Mouse (Mus musculus) MN1 (cell line): ENCODE results near the gene Mras.
A peak's percentile ranks its signal among the peaks of the same experiment; 100 is the strongest.

ENCODE experiments used
- DNase-seq: peaks from one replicate; pipeline ENCODE4 v3.0.0-alpha.2; 2016; ENCODE audit warnings: low spot score

The Mras gene

DNA sequence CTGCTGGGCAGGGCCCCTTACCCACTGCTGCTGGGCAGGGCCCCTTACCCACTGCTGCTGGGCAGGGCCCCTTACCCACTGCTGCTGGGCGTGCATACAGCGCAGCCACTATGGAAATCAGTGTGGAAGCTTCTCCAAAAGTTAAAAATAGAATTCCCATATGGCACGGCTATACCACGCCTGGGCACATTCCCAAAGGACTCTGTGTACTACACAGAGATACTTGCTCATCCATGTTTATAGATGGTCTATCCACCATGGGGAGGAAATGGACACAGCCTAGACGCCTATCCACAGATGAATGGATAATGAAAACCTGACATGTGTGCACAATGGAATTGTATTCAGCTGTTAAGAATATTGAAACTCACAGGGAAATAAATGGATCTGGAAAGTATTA lies 3.8 kb upstream of the Mras start:
- no peak for DNase-seq

DNA sequence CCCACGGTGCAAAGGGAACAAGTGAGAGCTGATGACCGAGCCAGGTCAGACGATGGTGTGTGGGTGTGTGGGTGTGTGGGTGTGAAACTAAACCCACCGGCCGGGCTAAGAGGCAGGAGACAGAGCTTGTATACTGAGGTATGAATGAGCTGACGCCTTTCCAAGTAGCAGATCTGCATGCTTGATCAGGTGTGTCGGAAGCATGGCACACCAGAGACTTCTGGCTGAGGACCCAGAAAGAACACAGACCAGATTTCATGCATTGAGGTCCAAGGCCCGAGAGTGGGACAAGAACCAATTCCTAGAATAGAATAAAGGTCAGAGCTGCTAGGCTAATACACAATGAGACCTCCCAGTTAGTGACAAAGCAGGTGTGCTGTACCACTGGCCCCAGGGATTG lies 1.9 kb upstream of the Mras start:
- DNase-seq: no peak

DNA sequence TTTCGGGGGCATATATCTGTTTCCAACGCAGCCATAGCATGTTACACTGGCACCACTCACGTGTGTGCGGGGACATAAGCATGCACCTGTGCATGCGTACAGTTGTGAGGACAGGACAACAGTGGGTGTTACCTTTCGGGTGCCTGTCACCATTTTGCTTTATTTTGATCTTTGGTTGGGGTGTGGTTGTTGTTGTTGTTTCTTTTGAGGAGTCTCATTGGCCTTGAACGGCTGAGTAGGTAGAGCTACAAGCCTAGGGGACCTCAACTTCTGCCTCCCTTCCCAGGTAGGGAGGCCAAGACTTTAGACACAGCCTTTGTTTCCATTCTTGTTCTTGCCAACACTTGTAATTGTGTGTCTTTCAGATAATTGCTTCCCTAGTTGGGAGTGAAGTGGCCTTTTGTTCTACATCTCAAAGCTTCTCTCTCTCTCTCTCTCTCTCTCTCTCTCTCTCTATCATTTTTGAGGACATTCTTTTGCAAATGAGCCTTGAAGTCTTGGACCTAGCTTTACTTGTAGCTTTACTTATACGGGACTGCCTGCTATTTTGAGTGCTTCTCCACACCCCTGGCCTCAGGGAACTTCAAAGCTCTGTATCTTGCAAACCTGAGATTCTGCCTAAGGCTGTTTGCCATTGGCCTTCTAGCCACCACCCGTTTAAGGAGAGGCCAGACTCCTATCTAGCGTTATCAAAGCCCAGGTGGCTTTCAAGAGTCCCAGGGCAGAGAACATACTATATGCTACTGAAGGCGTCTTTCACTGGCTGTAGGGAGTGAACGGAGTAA lies 792 bp upstream of the Mras start:
- no peak for DNase-seq

DNA sequence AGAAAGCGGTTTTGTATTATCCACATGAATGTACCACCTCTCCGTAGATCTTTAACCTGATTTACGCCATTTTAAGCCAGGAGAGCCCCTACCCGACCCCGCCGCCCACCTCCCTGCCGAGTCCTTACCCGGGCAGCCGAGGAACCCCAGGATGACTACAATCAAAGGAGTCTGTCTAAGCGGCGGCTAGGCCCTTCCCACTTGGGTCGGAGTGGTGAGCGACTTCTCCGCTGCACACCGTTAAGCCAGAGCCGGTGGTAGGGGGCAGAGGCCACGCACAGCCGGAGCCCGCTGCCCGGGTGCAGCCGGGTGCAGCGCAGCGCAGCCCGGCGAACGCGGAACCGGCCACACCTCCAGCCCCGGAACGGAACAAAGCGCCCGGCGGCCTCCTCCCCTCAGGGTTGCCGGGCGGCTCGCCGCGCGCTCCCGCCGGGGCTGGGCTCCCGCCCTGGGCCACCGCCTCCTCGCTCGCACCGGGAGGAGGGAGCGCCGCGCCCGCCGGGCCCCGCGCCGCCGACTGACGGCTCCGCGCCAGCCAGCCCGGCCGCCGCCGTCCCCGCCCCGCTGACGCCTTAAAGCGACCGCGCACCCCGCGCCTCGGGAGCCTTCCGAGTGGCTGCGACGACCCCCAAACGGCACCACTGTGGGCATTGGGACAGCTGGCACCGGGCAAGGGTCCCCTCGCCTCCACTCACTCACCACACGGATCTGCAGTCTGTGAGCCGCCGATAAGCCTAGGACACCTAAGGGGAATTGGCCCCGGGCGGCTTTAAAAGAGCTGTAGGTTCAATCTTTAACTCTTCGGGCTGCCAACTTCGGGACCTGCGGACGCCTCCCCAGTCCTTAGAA lies 775 bp downstream of the Mras start:
- peak; percentile 12 for DNase-seq

DNA sequence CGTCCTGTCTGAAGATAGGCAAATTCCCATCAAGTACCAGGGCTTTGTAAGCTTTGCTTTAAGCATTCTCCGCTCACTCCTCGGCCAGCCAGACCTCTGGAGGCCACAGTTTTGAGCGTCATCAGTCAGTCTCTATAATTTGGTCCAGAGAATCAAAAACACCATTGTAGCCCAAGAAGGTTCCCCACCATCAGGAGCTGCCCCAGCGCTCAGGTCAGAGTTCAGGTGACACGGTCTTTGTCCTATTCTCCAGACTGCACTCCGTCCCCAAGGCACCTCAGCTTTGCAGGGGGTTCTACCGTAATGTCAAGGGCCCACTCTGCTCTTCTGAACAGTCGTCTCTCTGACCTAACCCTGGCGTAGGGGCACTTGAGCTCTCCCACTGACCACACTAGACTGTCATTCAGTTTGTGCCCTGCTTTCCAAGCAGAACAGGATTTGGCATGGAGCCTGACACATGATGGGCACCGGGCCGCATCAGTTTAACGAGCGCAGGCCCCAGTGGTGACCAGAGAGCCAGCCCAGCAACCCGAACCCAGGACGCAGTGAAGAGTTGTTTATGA lies 1.5 kb downstream of the Mras start:
- no peak for DNase-seq

DNA sequence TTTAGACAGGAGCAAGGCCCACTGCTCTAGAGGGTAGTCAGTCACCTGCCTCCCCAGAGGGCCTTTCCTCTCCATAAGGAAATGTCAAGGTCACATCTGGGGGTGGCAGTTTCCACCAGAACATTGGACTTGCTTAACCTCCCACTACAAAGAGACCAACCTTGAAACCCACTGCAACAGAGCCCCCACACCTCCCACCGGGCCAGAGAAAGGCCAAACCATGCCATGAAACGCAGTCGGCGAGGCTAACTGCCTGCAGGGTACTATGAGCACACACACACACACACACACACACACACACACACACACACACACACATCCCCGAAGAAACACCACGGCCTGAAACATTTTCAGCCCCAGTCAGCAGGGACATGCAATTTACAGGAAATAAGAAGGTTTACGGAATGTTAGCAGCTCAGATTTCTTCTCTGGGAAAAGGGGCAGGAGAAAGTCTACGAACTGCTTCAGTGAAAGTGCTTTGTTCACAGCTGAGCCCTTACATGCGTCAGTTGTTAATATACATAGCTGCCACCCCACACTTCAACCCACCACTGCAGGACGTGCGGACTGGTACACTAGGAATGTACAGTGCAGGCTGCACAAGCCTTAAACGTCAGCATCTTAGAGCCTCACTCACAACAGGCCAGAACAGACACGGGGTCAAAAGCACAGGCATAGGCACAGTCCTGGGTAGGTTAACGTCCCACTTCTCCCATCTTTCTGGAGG lies 2.1 kb downstream of the Mras start:
- no peak for DNase-seq

DNA sequence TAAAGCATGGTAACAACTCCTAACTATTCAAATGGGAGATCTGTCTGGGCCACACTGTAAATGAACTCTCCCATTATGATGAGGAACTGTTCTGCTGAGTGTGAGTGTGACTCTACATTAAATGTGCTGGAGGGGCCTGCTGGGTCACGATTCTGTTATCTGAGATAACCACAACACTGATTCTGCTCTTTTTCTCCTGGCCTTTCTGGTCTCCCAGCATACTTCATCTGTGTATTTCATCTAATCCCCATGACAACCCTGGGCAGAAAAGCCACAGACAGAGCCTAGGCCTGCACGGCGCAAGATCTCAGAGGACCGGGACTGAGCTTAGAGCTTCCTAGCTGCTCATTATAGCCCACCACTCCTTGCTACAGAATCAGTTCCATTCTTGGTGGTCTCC lies 4.7 kb downstream of the Mras start:
- DNase-seq: no peak

DNA sequence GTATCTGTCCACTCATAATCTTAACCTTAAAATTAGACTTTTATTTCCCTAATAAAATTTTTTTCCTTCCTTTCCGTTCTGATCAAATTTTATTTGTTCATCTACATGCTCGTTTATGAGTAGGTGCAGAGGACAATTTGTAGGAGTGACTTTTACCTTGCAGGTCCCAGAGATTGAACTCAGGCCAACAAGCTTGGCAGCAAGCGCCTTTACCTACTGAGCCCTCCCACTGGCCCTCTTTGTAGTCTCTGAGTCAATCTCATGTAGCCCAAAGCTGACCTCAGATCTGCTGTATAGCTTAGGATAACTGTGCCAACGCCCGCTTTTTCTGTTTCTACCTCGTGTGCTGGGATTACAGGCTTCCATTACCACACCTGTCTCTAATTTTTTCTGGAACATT lies 5.2 kb downstream of the Mras start:
- DNase-seq: no peak

DNA sequence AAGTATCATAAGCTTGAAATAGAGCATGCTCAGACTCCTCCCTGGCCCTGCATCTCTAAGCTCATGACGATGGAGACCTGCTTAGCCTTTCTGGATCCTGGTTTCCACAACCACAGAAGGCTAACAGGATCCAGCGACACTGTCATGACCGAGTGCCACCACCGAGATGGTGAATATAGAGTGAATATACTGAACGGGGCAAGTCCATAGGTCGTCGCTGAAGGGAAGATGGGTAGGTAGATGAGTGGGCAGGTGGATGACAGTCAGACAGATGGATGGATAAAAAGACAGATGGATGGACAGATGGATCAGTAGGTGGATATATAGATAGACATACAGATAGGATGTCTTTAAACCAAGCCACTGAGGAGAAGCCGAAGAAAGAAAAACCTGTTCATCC lies 5.8 kb downstream of the Mras start:
- no peak for DNase-seq

DNA sequence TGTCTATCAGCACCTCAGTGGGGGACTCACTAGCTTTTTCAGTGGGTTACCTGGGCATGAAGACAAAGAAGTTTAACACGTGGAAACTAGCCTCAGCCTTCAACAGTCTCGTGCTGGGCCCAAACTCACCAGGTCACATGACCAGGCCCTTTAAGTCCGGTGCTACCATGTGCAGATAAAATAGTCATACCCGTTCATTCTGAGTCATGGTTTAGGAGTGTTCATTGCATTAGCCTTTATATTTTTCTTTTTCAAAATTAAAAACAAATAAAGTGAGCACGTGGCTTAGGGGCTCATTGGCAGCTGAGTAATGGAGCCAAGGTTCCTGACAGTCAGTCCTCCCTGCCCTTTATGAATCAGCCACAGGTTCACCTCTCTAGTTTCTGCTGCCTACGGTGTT lies 6.4 kb downstream of the Mras start:
- DNase-seq: no peak

DNA sequence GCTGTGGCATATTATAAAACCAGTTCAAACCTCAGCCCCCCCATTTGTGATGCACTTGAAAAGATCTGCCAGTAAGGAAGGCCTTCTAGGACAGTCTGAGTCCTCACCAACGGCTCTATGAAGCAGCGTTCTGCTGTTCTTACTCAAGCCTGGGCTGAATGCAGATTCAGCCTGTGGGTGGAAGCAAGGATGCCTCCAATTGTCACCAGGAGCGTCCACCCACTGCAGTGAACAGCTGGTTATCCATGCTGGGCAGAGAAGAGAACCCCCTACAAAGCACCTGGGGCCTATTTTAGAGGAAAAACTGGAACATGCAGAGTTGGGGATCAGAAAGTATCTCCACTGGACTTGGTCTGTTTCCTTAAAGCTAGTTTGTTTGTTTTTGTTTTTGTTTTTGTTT lies 7.3 kb downstream of the Mras start:
- DNase-seq: no peak

DNA sequence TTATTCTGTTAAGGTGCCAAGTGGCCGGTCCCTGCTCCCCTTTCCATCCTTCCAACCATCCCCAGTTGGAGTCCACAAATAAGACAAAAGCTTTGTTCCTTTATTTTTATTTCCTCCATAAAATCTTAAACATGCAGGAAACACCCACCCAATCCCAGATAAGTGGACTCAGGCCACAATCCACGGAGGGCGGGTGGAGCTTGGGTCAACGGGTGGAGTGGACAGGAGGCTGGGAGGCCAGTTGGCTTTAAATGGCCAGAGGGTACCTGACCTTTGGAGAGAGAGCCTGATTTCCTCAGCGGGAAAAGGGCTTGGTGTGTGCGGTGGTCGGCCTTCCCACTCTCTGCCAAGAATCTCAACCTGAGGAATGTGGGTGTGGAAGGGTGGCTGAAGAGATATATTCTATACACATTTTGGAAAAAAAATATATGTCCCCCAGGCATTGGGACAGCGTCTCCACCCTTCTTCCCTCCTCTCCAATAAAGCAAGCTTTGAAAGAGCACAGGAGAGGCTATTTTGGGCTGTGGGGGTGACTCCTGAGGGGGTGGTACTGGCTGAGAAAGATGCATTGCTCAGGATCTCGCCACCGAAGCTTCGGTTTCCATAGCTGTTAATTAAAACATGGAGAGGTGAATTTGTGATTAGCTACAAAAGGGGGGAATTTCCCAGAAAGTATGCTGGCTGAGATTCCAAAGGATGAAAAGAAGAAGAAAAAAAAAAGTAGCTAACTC lies 8.4 kb downstream of the Mras start:
- DNase-seq: no peak

DNA sequence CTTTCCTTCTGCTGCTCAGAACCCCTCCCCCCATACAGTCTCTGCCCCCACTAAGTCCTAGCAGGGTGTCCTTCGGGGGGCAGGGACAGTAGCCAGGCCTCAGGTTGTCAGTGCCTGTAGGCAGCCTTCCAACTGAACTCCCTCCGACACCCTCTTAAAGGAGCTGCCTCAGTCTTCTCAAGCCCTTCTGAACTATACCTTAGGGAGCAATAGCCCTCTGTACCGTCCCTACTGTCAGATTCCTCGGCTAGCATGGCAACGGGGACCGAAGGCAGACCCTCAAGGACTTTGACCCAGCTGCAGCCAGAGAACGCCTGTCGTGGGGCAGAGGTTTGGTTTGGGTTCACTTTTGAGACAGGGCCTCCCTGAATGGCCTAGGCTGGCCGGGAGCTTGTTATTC lies 11.9 kb downstream of the Mras start:
- no peak for DNase-seq

DNA sequence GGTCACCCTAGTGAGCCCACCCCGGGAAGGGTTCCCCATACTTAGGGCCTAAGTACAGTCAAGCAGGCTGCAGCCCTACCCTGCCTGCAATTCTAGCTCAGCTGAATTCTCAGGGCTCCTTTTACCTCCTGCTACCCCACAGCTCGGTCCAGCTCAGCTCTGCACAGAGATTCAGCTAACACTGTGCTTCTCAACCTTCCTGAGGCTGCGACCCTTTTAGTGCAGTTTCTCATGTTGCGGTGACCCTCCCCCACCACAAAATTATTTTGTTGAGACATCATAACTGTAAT lies 12.7 kb downstream of the Mras start:
- no peak for DNase-seq

DNA sequence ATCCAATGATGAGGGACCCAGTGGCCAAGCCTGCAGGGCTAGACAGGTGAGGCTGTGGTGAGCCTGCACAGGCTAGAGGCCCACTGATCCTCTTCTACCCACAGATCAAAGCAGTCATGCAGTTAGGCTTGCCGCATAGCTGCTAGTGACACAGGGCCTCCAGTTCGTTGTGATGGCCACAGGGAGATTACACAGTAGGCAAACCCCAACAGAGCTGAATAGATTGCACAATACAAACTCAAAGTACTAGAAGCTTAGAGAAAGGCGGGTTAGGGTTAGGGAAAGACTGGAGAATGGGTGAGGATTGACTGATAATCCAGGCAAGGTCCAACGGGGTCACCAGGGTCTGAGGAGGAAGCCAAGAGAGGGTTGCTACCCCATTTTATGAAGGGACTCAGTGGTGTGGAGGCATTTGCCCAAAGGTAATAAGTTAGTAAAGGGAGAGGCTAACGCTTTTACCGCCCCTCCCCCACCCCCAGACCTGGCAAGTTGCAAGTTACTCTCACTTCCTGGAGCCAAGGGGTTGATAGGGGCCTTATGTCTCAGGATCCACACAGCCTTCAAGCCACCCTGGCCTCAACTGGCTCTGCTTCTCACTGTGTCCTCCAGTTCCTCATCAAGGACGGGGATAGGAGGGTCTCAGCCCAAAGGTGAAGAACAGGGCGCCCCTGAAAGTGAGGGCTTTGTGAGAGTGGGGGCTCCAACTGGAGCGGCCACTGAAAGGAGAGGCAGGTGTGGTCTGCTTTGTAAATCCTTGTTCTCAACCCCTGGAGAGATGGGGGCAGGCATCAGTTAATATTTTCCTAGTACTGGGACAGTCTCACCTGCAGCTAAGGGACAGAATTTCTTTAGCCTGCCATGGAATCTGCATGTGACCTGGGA lies 13.2 kb downstream of the Mras start:
- no peak for DNase-seq

DNA sequence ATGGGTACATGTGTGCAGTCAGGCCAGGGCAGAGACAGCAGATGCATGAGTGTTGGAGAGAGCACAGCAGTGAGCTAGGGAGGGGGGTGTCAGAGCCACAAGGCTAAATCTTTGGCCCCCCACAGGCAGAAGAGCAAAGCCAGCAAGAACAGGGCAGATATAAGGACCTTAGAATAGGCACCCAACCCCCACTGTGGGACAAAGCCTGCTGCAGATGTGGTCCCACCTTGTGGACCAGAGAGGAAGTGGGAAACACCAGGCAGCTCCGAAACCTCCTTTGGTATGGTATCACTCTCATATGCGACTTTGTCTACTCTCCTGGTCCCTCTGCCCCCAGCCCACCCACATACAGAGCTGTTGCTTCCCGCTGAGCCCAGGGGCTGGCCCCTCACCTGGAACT lies 15.3 kb downstream of the Mras start:
- no peak for DNase-seq

DNA sequence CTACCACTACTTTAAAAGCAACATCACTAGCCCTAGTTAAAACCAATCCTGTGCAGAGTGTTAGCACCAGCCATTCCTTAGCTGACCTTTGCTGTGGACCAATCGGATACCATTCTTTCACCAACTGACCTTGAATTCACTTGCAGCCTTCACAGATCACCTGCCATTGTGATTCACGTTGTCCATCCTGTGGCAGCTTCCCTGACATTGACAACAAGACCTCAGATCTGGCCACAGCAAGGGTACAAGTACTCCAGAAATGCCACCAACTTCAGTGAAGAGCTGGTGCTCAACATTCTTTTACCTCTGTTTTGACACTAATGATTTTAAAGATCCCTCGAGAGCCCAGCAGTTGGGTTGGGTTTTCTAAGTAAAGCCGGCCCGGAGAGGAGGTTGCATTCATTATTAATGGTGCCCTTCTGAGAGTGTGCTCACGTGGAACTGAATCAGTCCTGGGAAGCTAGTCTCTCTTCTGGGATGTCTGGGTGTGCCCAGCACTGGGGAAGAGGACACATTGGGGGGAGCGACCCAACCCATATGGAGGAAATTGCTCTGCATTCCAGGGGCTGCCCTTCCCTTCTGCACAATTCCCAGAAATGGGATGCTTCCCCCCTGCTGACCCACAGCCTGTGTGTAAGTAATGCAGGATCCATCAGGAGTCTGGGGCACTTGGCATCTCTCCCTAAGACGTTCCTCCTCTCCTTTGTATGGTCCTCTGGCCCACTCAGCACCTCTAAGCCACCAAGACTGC lies 17.1 kb downstream of the Mras start:
- no peak for DNase-seq

DNA sequence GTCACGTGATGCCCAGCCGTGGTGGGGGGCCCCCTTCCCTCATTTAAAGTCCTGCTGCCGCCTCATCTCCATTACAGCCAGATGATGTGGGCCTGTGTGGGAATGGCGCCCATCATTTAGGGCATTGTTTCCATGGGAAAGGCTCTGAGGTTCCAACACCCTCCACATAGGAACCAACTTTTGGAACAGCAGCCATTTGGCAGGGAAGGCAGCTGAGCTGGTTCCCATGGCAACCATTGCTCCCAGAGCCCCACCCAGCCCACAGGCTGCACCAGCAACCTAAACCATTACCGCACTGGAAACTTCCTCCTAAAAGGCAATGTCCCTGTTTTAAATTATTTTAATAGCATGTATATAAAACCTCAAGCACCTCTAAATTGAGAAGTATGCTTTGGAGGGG lies 18.8 kb downstream of the Mras start:
- DNase-seq: no peak

DNA sequence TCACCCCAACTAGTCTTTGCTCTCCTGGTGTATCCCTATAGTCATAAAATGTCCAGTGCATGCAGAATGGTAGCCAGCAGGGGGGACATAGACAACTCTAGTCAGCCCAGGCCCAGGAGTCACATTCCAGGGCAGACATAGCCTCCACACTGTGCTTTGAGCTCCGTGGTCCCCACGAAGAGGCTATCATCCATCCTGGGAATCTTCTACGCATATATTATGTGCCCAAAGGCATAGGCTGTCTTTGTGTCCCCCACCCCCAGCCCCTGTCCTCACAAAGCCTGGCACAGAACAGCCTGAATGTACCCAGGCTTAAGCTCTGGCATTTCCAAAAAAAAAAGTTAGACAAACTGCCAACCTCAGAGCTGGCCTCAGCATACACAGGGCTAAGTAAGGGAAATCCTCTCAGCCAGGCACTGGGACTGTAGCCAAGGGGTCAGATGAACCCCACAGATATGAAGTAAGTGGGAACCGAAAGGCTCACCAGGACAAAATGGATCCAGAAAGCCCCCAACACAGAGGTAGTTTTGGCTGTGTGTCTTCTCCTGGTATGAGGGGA lies 19.8 kb downstream of the Mras start:
- DNase-seq: no peak

DNA sequence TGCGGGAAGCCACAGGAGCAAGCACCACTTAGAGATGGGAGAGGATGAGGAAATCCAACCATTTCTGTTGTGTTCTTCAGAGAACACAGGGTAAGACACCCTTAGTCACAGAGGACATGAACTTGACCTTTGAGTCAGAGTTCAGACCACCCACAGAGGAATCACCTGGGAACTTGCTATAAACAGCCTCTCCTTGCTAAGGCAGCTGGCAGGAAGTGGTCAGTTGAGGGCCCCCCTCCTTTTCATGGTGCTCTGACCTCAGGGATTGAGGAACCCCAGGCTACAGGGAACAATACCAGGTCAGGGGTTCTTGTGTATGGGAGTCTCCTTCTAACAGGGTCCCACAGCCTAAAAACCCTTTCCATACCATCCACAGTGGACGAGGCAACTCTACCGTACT lies 20.4 kb downstream of the Mras start:
- no peak for DNase-seq
